15 mouse cellular contexts compared by ENCODE assay signal in genomic region chr7:132458493-132458892, GRCm38 (mm10).
DNase-seq lines count a peak whose midpoint lies in the region; ATAC-seq and TF ChIP-seq lines count a peak whose summit lies in the region.
"Had no signal": no experiment of that assay in that cellular context is flagged by ENCODE, and none has a peak within 500 bp of the region (broad histone marks: within the 10 kb centered on the region; RNA-seq: fewer than 3 reads in every experiment).

No protein-coding gene starts in this region.

- no peak overlapping the region for H3K4me2 ChIP-seq in neural tube, embryonic 11.5 days (ENCODE audit: low read depth)
- H3K4me2 ChIP-seq in forebrain, embryonic 14.5 days (ENCODE audit: low read length), result no peak overlapping the region
- no peak overlapping the region for H3K4me2 ChIP-seq in limb, embryonic 14.5 days (replicated peaks; ENCODE audit: low read depth, low read length, severe bottlenecking)

- H3K27ac ChIP-seq in neural tube, embryonic 11.5 days (ENCODE audit: low read depth, low read length), result no peak overlapping the region
- H3K27ac ChIP-seq in forebrain, embryonic 14.5 days (ENCODE audit: low read depth, low read length), result peak overlapping the region; percentile 67; the same call in 1 of the 2 replicates
- H3K27ac ChIP-seq in limb, embryonic 14.5 days (replicated peaks; ENCODE audit: low read depth, low read length), result peak overlapping the region; percentile 34; the same call in 1 of the 2 replicates
- H3K27ac ChIP-seq: liver, embryonic 14.5 days had no signal

- no peaks in the 10 kb centered on the region for H3K4me1 ChIP-seq in neural tube, embryonic 11.5 days (ENCODE audit: control insufficient read depth, insufficient read depth, low read length)
- H3K4me1 ChIP-seq in forebrain, embryonic 14.5 days (ENCODE audit: control insufficient read depth, insufficient read depth, low read length), result peaks cover 6% of the 10 kb centered on the region
- peaks cover 9% of the 10 kb centered on the region; the same call in 1 of the 2 replicates for H3K4me1 ChIP-seq in limb, embryonic 14.5 days (ENCODE audit: control insufficient read depth, insufficient read depth, low read length)

- DNase-seq in neural tube, embryonic 11.5 days (ENCODE audit: low spot score), result peak; percentile 18
- no peak for DNase-seq in neural tube, embryonic 10.5 days (ENCODE audit: extremely low spot score, low spot score)
- peak; percentile 77 for DNase-seq in forebrain, embryonic 14.5 days (ENCODE audit: low spot score)
- DNase-seq in limb, embryonic 14.5 days (ENCODE audit: low spot score), result peak; percentile 54
- DNase-seq in retina, postnatal 1 day, result peak; percentile 65
- no peak for DNase-seq in heart, postnatal 4 days
- no peak for DNase-seq in cerebellum, adult 11 months
- DNase-seq in cerebellum, adult 9-10 months, result no peak
- DNase-seq: adrenal gland, postnatal 10 days; gastrocnemius, postnatal 36 days; kidney, adult 9 months; lung, postnatal 14 days; right cerebral cortex, postnatal 4 days; thymus, adult 18-20 months had no signal

- no peaks in the 10 kb centered on the region for H3K36me3 ChIP-seq in neural tube, embryonic 11.5 days (ENCODE audit: control insufficient read depth, insufficient read depth, low read length)
- no peaks in the 10 kb centered on the region for H3K36me3 ChIP-seq in forebrain, embryonic 14.5 days (ENCODE audit: control insufficient read depth, insufficient read depth, low read length)
- no peaks in the 10 kb centered on the region for H3K36me3 ChIP-seq in limb, embryonic 14.5 days (ENCODE audit: control insufficient read depth, insufficient read depth, low read length)

- no peaks in the 10 kb centered on the region for H3K27me3 ChIP-seq in neural tube, embryonic 11.5 days (ENCODE audit: control insufficient read depth, insufficient read depth, low read length)
- H3K27me3 ChIP-seq in forebrain, embryonic 14.5 days (replicated peaks; ENCODE audit: control insufficient read depth, insufficient read depth, low read length), result no peaks in the 10 kb centered on the region
- no peaks in the 10 kb centered on the region for H3K27me3 ChIP-seq in limb, embryonic 14.5 days (ENCODE audit: control insufficient read depth, insufficient read depth, low read length)

- TF ChIP-seq POLR2A in limb, embryonic 14.5 days (IDR thresholded peaks at IDR 0.05; ENCODE audit: borderline replicate concordance, extremely low read depth, insufficient read depth, insufficient read length), result no peak

- no peaks in the 10 kb centered on the region for H3K9me3 ChIP-seq in neural tube, embryonic 11.5 days (ENCODE audit: control insufficient read depth, low read length)
- no peaks in the 10 kb centered on the region for H3K9me3 ChIP-seq in forebrain, embryonic 14.5 days (replicated peaks; ENCODE audit: control insufficient read depth, low read length)
- H3K9me3 ChIP-seq in limb, embryonic 14.5 days (ENCODE audit: control insufficient read depth, low read length), result 0 out of 2 replicates have a peak, but pooled peaks cover 4% of the 10 kb centered on the region

- ATAC-seq in neural tube, embryonic 11.5 days (ENCODE audit: insufficient read depth, low FRiP score, low TSS enrichment), result no peak
- peak; percentile 67 for ATAC-seq in forebrain, embryonic 14.5 days
- ATAC-seq in limb, embryonic 14.5 days (ENCODE audit: low FRiP score, low read depth), result peak; percentile 47; the same call in 1 of the 2 replicates

- no peak overlapping the region; the same call in 1 of the 2 replicates for H3K9ac ChIP-seq in neural tube, embryonic 11.5 days (ENCODE audit: low read length)
- no peak overlapping the region for H3K9ac ChIP-seq in forebrain, embryonic 14.5 days (ENCODE audit: low read length)
- H3K9ac ChIP-seq in limb, embryonic 14.5 days (ENCODE audit: low read depth, low read length, severe bottlenecking), result no peak overlapping the region
- H3K9ac ChIP-seq: liver, embryonic 14.5 days had no signal

- H3K4me3 ChIP-seq in neural tube, embryonic 11.5 days (ENCODE audit: low read depth, low read length), result no peak overlapping the region
- H3K4me3 ChIP-seq in forebrain, embryonic 14.5 days (ENCODE audit: low read depth, low read length), result no peak overlapping the region
- H3K4me3 ChIP-seq in limb, embryonic 14.5 days (replicated peaks; ENCODE audit: low read length), result no peak overlapping the region

- WGBS in neural tube, embryonic 11.5 days, result 44% methylated on average over 7 of the region's 7 CpGs
- 21% methylated on average over 7 of the region's 7 CpGs for WGBS in forebrain, embryonic 14.5 days
- WGBS in limb, embryonic 14.5 days, result 11% methylated on average over 7 of the region's 7 CpGs

Comparison
In these comparisons a context has a peak if more than half of its experiments do, and no peak if none do; other contexts are left out.
1. DNase-seq: peak in neural tube, embryonic 11.5 days (single experiment), forebrain, embryonic 14.5 days (single experiment), limb, embryonic 14.5 days (single experiment) and retina, postnatal 1 day (single experiment); none in neural tube, embryonic 10.5 days (single experiment), heart, postnatal 4 days (single experiment), cerebellum, adult 11 months (single experiment) and cerebellum, adult 9-10 months (single experiment).